Mouse (Mus musculus) lung, adult 2 months (tissue): ENCODE measurements around the gene Rarb.

Experiments
- CTCF ChIP-seq: fragments of 200-500 bp; IDR thresholded peaks from 2 replicates; pipeline ENCODE4 v1.5.1; 2011; ENCODE audit warnings: mild to moderate bottlenecking, low read length, control low read depth; ENCODE audit not compliant: insufficient read depth
- POLR2A ChIP-seq: fragments of 200-500 bp; IDR thresholded peaks from 2 replicates; pipeline ENCODE4 v1.6.1; 2011; ENCODE audit warnings: low read depth, mild to moderate bottlenecking, control low read depth, low read length, borderline replicate concordance; ENCODE audit errors: extremely low read depth

DNA sequence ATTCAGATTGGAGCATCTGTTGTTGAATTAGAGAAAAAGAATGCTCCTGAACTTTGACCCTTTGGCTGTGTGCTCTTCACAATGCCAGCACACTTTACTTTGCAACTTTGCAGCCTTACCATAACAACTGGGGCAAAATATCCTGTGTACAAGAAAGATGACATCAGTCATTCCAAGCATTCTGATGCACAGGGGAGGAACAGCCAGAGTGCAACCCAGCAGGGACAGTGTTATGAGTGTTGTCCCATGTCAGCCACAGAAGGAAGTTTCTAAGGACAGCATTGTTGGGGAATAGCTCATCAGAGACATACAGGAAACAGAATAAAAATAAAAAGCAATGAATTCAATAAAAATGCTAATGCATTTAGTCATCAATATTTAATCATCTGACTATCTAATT, 141.9 kb downstream of the Rarb start:
- TF ChIP-seq CTCF (no peak), POLR2A (no peak)
